Mouse (Mus musculus) lung, adult 2 months (tissue): ENCODE results near the gene Bmp5.
A peak's percentile ranks its signal among the peaks of the same experiment; 100 is the strongest.

Experiments
- CTCF ChIP-seq: fragments of 200-500 bp; IDR thresholded peaks from 2 replicates; pipeline ENCODE4 v1.5.1; 2011; ENCODE audit warnings: mild to moderate bottlenecking, low read length, control low read depth; ENCODE audit not compliant: insufficient read depth
- POLR2A ChIP-seq: fragments of 200-500 bp; IDR thresholded peaks from 2 replicates; pipeline ENCODE4 v1.6.1; 2011; ENCODE audit warnings: low read depth, mild to moderate bottlenecking, control low read depth, low read length, borderline replicate concordance; ENCODE audit errors: extremely low read depth

GRCm38 (mm10) chr9:75905497-75905896 is 130.3 kb downstream of the Bmp5 start:
- TF ChIP-seq CTCF (0 out of 2 replicates have a peak, but pooled peaks have one; percentile 3), POLR2A (no peak)
